Mouse (Mus musculus): ENCODE measurements around the gene Dnase1l3. TPM values are rescaled to one million over a fixed set of nuclear protein-coding genes. Genes with fewer than 3 reads are reported as not detected.

Gene Dnase1l3
- polyA plus RNA-seq, 1 experiment from 2014 or later, result 0.08 TPM

- ATAC-seq (ENCODE audit: insufficient number of reproducible peaks, insufficient read depth, low FRiP score, low read depth), result no peak
- Histone ChIP-seq H3K36me3 (ENCODE audit: control insufficient read depth, insufficient read depth, low read length) (no peaks in the 10 kb centered on the region), H3K9ac (ENCODE audit: low read length) (no peak overlapping the region), H3K9me3 (ENCODE audit: control insufficient read depth, low read length) (no peaks in the 10 kb centered on the region), H3K27me3 (ENCODE audit: control insufficient read depth, insufficient read depth, low read length) (no peaks in the 10 kb centered on the region), H3K27ac (replicated peaks in 1 of 2; ENCODE audit: control insufficient read depth in 1 of 2, insufficient read depth in 1 of 2, low read depth in 2 of 2, low read length in 2 of 2) (no peak overlapping the region), H3K4me1 (ENCODE audit: control insufficient read depth in 2 of 2, insufficient read depth in 2 of 2, low read length in 2 of 2) (peaks cover 4 to 6% of the 10 kb centered on the region in 2 experiments; a peak in 1 of 4 replicates), H3K4me2 (ENCODE audit: low read length) (no peak overlapping the region), H3K4me3 (ENCODE audit: control insufficient read depth in 1 of 2, insufficient read depth in 1 of 2, low read depth in 1 of 2, low read length in 2 of 2) (no peak overlapping the region)
- WGBS, result 60% methylated on average over 5 of the region's 5 CpGs
Measured at GRCm38 (mm10) chr14:8036406-8036805, 42.0 kb upstream of the Dnase1l3 start.

GRCm38 (mm10) chr14:8035951-8036350 is 41.6 kb upstream of the Dnase1l3 start:
- no peak overlapping the region for H3K9ac ChIP-seq (ENCODE audit: low read length)
- H3K4me3 ChIP-seq (ENCODE audit: control insufficient read depth in 1 of 2, insufficient read depth in 1 of 2, low read depth in 1 of 2, low read length in 2 of 2), result no peak overlapping the region
- H3K27me3 ChIP-seq (ENCODE audit: control insufficient read depth, insufficient read depth, low read length), result no peaks in the 10 kb centered on the region
- 76% methylated on average over 6 of the region's 6 CpGs for WGBS
- H3K27ac ChIP-seq (replicated peaks in 1 of 2; ENCODE audit: control insufficient read depth in 1 of 2, insufficient read depth in 1 of 2, low read depth in 2 of 2, low read length in 2 of 2), result no peak overlapping the region
- peaks cover 4 to 6% of the 10 kb centered on the region in 2 experiments; a peak in 1 of 4 replicates for H3K4me1 ChIP-seq (ENCODE audit: control insufficient read depth in 2 of 2, insufficient read depth in 2 of 2, low read length in 2 of 2)
- no peaks in the 10 kb centered on the region for H3K36me3 ChIP-seq (ENCODE audit: control insufficient read depth, insufficient read depth, low read length)
- ATAC-seq (ENCODE audit: insufficient number of reproducible peaks, insufficient read depth, low FRiP score, low read depth), result no peak
- H3K9me3 ChIP-seq (ENCODE audit: control insufficient read depth, low read length), result no peaks in the 10 kb centered on the region
- no peak overlapping the region for H3K4me2 ChIP-seq (ENCODE audit: low read length)

- Histone ChIP-seq H3K27me3 (ENCODE audit: control insufficient read depth, insufficient read depth, low read length) (no peaks in the 10 kb centered on the region), H3K9me3 (ENCODE audit: control insufficient read depth, low read length) (peaks cover 2% of the 10 kb centered on the region; the same call in 1 of the 2 replicates), H3K4me1 (ENCODE audit: control insufficient read depth in 2 of 2, insufficient read depth in 2 of 2, low read length in 2 of 2) (peaks cover 14% of the 10 kb centered on the region in 2 experiments), H3K4me2 (ENCODE audit: low read length) (no peak overlapping the region), H3K27ac (replicated peaks in 1 of 2; ENCODE audit: control insufficient read depth in 1 of 2, insufficient read depth in 1 of 2, low read depth in 2 of 2, low read length in 2 of 2) (no peak overlapping the region), H3K4me3 (ENCODE audit: control insufficient read depth in 1 of 2, insufficient read depth in 1 of 2, low read depth in 1 of 2, low read length in 2 of 2) (no peak overlapping the region), H3K36me3 (ENCODE audit: control insufficient read depth, insufficient read depth, low read length) (no peaks in the 10 kb centered on the region), H3K9ac (ENCODE audit: low read length) (no peak overlapping the region)
- no peak for ATAC-seq (ENCODE audit: insufficient number of reproducible peaks, insufficient read depth, low FRiP score, low read depth)
- 79% methylated on average over 5 of the region's 5 CpGs for WGBS
Measured at GRCm38 (mm10) chr14:8034561-8034960, 40.2 kb upstream of the Dnase1l3 start.

GRCm38 (mm10) chr14:8032087-8032944 is 37.9 kb upstream of the Dnase1l3 start:
- no peak for ATAC-seq (ENCODE audit: insufficient number of reproducible peaks, insufficient read depth, low FRiP score, low read depth)
- Histone ChIP-seq H3K9ac (ENCODE audit: low read length) (no peak overlapping the region), H3K9me3 (ENCODE audit: control insufficient read depth, low read length) (peaks cover 2% of the 10 kb centered on the region; the same call in 1 of the 2 replicates), H3K36me3 (ENCODE audit: control insufficient read depth, insufficient read depth, low read length) (no peaks in the 10 kb centered on the region), H3K4me2 (ENCODE audit: low read length) (no peak overlapping the region), H3K27ac (replicated peaks in 1 of 2; ENCODE audit: control insufficient read depth in 1 of 2, insufficient read depth in 1 of 2, low read depth in 2 of 2, low read length in 2 of 2) (peak overlapping the region; percentile 2 to 33; a peak in 1 of 4 replicates), H3K4me1 (ENCODE audit: control insufficient read depth in 2 of 2, insufficient read depth in 2 of 2, low read length in 2 of 2) (peaks cover 14 to 16% of the 10 kb centered on the region in 2 experiments), H3K27me3 (ENCODE audit: control insufficient read depth, insufficient read depth, low read length) (no peaks in the 10 kb centered on the region), H3K4me3 (ENCODE audit: control insufficient read depth in 1 of 2, insufficient read depth in 1 of 2, low read depth in 1 of 2, low read length in 2 of 2) (no peak overlapping the region)
- 66% methylated on average over 13 of the region's 13 CpGs for WGBS

- 34% methylated on average over 4 of the region's 4 CpGs for WGBS
- H3K27ac ChIP-seq (replicated peaks in 1 of 2; ENCODE audit: control insufficient read depth in 1 of 2, insufficient read depth in 1 of 2, low read depth in 2 of 2, low read length in 2 of 2), result peak overlapping the region; percentile 73 to 77
Measured at GRCm38 (mm10) chr14:8030535-8030934, 36.2 kb upstream of the Dnase1l3 start.

GRCm38 (mm10) chr14:8029752-8030151 is 35.4 kb upstream of the Dnase1l3 start:
- Histone ChIP-seq H3K27me3 (ENCODE audit: control insufficient read depth, insufficient read depth, low read length) (no peaks in the 10 kb centered on the region), H3K4me1 (ENCODE audit: control insufficient read depth in 2 of 2, insufficient read depth in 2 of 2, low read length in 2 of 2) (peaks cover 10 to 14% of the 10 kb centered on the region in 2 experiments), H3K4me2 (ENCODE audit: low read length) (no peak overlapping the region), H3K36me3 (ENCODE audit: control insufficient read depth, insufficient read depth, low read length) (no peaks in the 10 kb centered on the region), H3K9me3 (ENCODE audit: control insufficient read depth, low read length) (peaks cover 2% of the 10 kb centered on the region; the same call in 1 of the 2 replicates), H3K4me3 (ENCODE audit: control insufficient read depth in 1 of 2, insufficient read depth in 1 of 2, low read depth in 1 of 2, low read length in 2 of 2) (no peak overlapping the region), H3K9ac (ENCODE audit: low read length) (no peak overlapping the region), H3K27ac (replicated peaks in 1 of 2; ENCODE audit: control insufficient read depth in 1 of 2, insufficient read depth in 1 of 2, low read depth in 2 of 2, low read length in 2 of 2) (peak overlapping the region in 1 of 2 experiments; percentile 73; a peak in 2 of 4 replicates)
- ATAC-seq (ENCODE audit: insufficient number of reproducible peaks, insufficient read depth, low FRiP score, low read depth), result no peak
- WGBS, result 84% methylated on average over 1 of the region's 1 CpGs

More at GRCm38 (mm10) chr14:8030535-8030934, 36.2 kb upstream of the Dnase1l3 start:
- H3K27me3 ChIP-seq (ENCODE audit: control insufficient read depth, insufficient read depth, low read length), result no peaks in the 10 kb centered on the region
- peak; percentile 44; the same call in 1 of the 2 replicates for ATAC-seq (ENCODE audit: insufficient number of reproducible peaks, insufficient read depth, low FRiP score, low read depth)
- H3K9ac ChIP-seq (ENCODE audit: low read length), result no peak overlapping the region
- peaks cover 2% of the 10 kb centered on the region; the same call in 1 of the 2 replicates for H3K9me3 ChIP-seq (ENCODE audit: control insufficient read depth, low read length)
- no peak overlapping the region for H3K4me2 ChIP-seq (ENCODE audit: low read length)
- peaks cover 10 to 14% of the 10 kb centered on the region in 2 experiments for H3K4me1 ChIP-seq (ENCODE audit: control insufficient read depth in 2 of 2, insufficient read depth in 2 of 2, low read length in 2 of 2)
- H3K4me3 ChIP-seq (ENCODE audit: control insufficient read depth in 1 of 2, insufficient read depth in 1 of 2, low read depth in 1 of 2, low read length in 2 of 2), result no peak overlapping the region
- no peaks in the 10 kb centered on the region for H3K36me3 ChIP-seq (ENCODE audit: control insufficient read depth, insufficient read depth, low read length)

- no peaks in the 10 kb centered on the region for H3K36me3 ChIP-seq (ENCODE audit: control insufficient read depth, insufficient read depth, low read length)
- peaks cover 10 to 19% of the 10 kb centered on the region in 2 experiments for H3K4me1 ChIP-seq (ENCODE audit: control insufficient read depth in 2 of 2, insufficient read depth in 2 of 2, low read length in 2 of 2)
- no peak for ATAC-seq (ENCODE audit: insufficient number of reproducible peaks, insufficient read depth, low FRiP score, low read depth)
- H3K9me3 ChIP-seq (ENCODE audit: control insufficient read depth, low read length), result peaks cover 2% of the 10 kb centered on the region; the same call in 1 of the 2 replicates
- H3K9ac ChIP-seq (ENCODE audit: low read length), result no peak overlapping the region
- H3K27me3 ChIP-seq (ENCODE audit: control insufficient read depth, insufficient read depth, low read length), result no peaks in the 10 kb centered on the region
- H3K27ac ChIP-seq (replicated peaks in 1 of 2; ENCODE audit: control insufficient read depth in 1 of 2, insufficient read depth in 1 of 2, low read depth in 2 of 2, low read length in 2 of 2), result no peak overlapping the region
- no peak overlapping the region for H3K4me2 ChIP-seq (ENCODE audit: low read length)
- H3K4me3 ChIP-seq (ENCODE audit: control insufficient read depth in 1 of 2, insufficient read depth in 1 of 2, low read depth in 1 of 2, low read length in 2 of 2), result no peak overlapping the region
- WGBS, result 70% methylated on average over 5 of the region's 5 CpGs
Measured at GRCm38 (mm10) chr14:8028086-8028485, 33.7 kb upstream of the Dnase1l3 start.

Data from heart, embryonic 14.5 days (tissue).